Comparison of ENCODE assay signal across 6 mouse cellular contexts in genomic region chr2:162136176-162136575, GRCm38 (mm10).
DNase-seq lines count a peak whose midpoint lies in the region; TF ChIP-seq lines count a peak whose summit lies in the region.
"Not testable (repeated sequence)": the region's sequence is repeated elsewhere in the genome, so short reads cannot be mapped to it uniquely, and the experiment has no call there.

No protein-coding gene starts in this region.

- H3K4me3 ChIP-seq in kidney, adult 2 months (ENCODE audit: insufficient read depth, low read depth, low read length), result not testable (repeated sequence)

- DNase-seq in brain, embryonic 14.5 days (ENCODE audit: low read depth), result peak; percentile 40
- peak; percentile 30 for DNase-seq in kidney, adult 11 months
- DNase-seq in kidney, adult 2 months, result peak; percentile 72
- peak; percentile 64 for DNase-seq in kidney, adult 9 months
- peak; percentile 17 for DNase-seq in kidney, postnatal 14 days
- peak; percentile 35 to 75 for DNase-seq in kidney, postnatal 36 days

- TF ChIP-seq CTCF in brain, embryonic 14.5 days (IDR thresholded peaks at IDR 0.05; ENCODE audit: borderline replicate concordance, extremely low read depth, insufficient read depth, insufficient read length); kidney, adult 2 months (conservative IDR thresholded peaks at IDR 0.05; ENCODE audit: insufficient read depth, insufficient read length, low read depth, low read length): not testable (repeated sequence)

- not testable (repeated sequence) for H3K27me3 ChIP-seq in kidney, adult 2 months (replicated peaks; ENCODE audit: control insufficient read depth, insufficient read depth, low read length)

- not testable (repeated sequence) for TF ChIP-seq POLR2A in brain, embryonic 14.5 days (IDR thresholded peaks at IDR 0.05; ENCODE audit: borderline replicate concordance, extremely low read depth, insufficient read depth, insufficient read length, poor library complexity, severe bottlenecking); kidney, adult 2 months (IDR thresholded peaks at IDR 0.05; ENCODE audit: low read depth, low read length)

- WGBS in kidney, adult 2 months, result 74% methylated on average over 3 of the region's 3 CpGs

- not testable (repeated sequence) for H3K36me3 ChIP-seq in kidney, adult 2 months (ENCODE audit: control insufficient read depth, insufficient read depth, low read length)

- not testable (repeated sequence) for H3K27ac ChIP-seq in kidney, adult 2 months (ENCODE audit: insufficient read depth, low read depth, low read length)

- not testable (repeated sequence) for H3K4me1 ChIP-seq in kidney, adult 2 months (ENCODE audit: control insufficient read depth, insufficient read depth, low read length)

Comparison
In these comparisons a context has a peak if more than half of its experiments do, and no peak if none do; other contexts are left out.
1. DNase-seq: peak in every context shown above with its lines; median percentile 72 in kidney, adult 2 months; 64 in kidney, adult 9 months; 55 in kidney, postnatal 36 days; 40 in brain, embryonic 14.5 days; 30 in kidney, adult 11 months; 17 in kidney, postnatal 14 days.